Mouse (Mus musculus) heart, postnatal 0 days (tissue): Measurements from ENCODE around the gene Gm49322. TPM values are rescaled to one million over a fixed set of nuclear protein-coding genes. Genes with fewer than 3 reads are reported as not detected.

Experiments
- ATAC-seq: fragments of 200-750 bp; cut with Nextera tagmentation; 2 replicates; pipeline ENCODE4 v1.8.0; 2017; ENCODE audit warnings: low read depth, moderate number of reproducible peaks, moderate library complexity; ENCODE audit not compliant: insufficient read depth
- DNase-seq: peaks from one replicate; pipeline ENCODE4 v3.0.0-alpha.2; 2016; ENCODE audit warnings: low spot score
- H3K27ac ChIP-seq: fragments of 300-500 bp; sonication (generic); 2 replicates; pipeline ENCODE4 v1.5.1; 2014; ENCODE audit warnings: low read depth, mild to moderate bottlenecking
- H3K27me3 ChIP-seq: fragments of 300-500 bp; sonication (generic); 2 replicates; pipeline ENCODE4 v1.6.1; 2014; ENCODE audit warnings: low read length, mixed read lengths; ENCODE audit not compliant: control insufficient read depth, insufficient read depth
- H3K36me3 ChIP-seq: fragments of 300-500 bp; sonication (generic); replicated peaks from 2 replicates; pipeline ENCODE4 v1.6.1; 2014; ENCODE audit warnings: low read length, mixed read lengths; ENCODE audit not compliant: control insufficient read depth, insufficient read depth
- H3K4me1 ChIP-seq: fragments of 300-500 bp; sonication (generic); 2 replicates; pipeline ENCODE4 v1.6.1; 2014; ENCODE audit warnings: antibody characterized with exemption; ENCODE audit not compliant: control insufficient read depth, insufficient read depth
- H3K4me2 ChIP-seq: fragments of 300-500 bp; sonication (generic); 2 replicates; pipeline ENCODE4 v1.6.1; 2014; ENCODE audit warnings: low read depth, mild to moderate bottlenecking, low read length, moderate library complexity
- H3K4me3 ChIP-seq: fragments of 300-500 bp; sonication (generic); 2 replicates; pipeline ENCODE4 v1.5.1; 2014; ENCODE audit warnings: low read depth, low read length
- H3K9ac ChIP-seq: fragments of 300-500 bp; sonication (generic); replicated peaks from 2 replicates; pipeline ENCODE4 v1.6.1; 2014; ENCODE audit warnings: low read depth, low read length, mixed read lengths
- H3K9me3 ChIP-seq: fragments of 300-500 bp; sonication (generic); replicated peaks from 2 replicates; pipeline ENCODE4 v1.6.1; 2016; ENCODE audit warnings: low read length; ENCODE audit not compliant: control insufficient read depth
- CTCF ChIP-seq: IDR thresholded peaks from 2 replicates; pipeline ENCODE4 v1.5.1; 2016; ENCODE audit warnings: antibody characterized with exemption, control low read depth, low read depth
- EP300 ChIP-seq: IDR thresholded peaks from 2 replicates; pipeline ENCODE4 v1.6.1; 2016; ENCODE audit warnings: antibody characterized with exemption, low read depth
- WGBS: fragments of 180-500 bp; shearing (Covaris S2); extraction: QIAGEN DNeasy Blood & Tissue Kit; methylation state at CpG from one replicate; pipeline ENCODE4 v1.1.7; 2014; 5-methylcytosine and 5-hydroxymethylcytosine counted together
- polyA plus RNA-seq: library from polyadenylated mRNA; unstranded; fragments of >200 nt; fragmentation: Nextera tagmentation; extraction: Ambion mirVana; gene quantifications from 2 replicates; pipeline ENCODE4 v1.2.1, GENCODE M21; 2015
- total RNA-seq: library from RNA; depleted of rRNA; stranded (reverse); fragments of >200 nt; gene quantifications from 2 replicates; pipeline ENCODE4 v1.2.3, GENCODE M21; 2014; ENCODE audit warnings: low replicate concordance

Gm49322 gene
- total and polyA plus RNA-seq, 2 experiments from 2014 or later, result 0.23 to 0.38 TPM

- 54% methylated on average over 4 of the region's 4 CpGs for WGBS
- Histone ChIP-seq H3K36me3 (peaks cover 64% of the 10 kb centered on the region), H3K9me3 (no peaks in the 10 kb centered on the region), H3K4me3 (no peak overlapping the region), H3K9ac (no peak overlapping the region), H3K4me2 (no peak overlapping the region), H3K4me1 (no peaks in the 10 kb centered on the region), H3K27ac (no peak overlapping the region), H3K27me3 (no peaks in the 10 kb centered on the region)
- DNase-seq (peak; percentile 45), ATAC-seq (no peak)
- no peak for TF ChIP-seq EP300
- TF ChIP-seq CTCF, result peak; percentile 74
Measured at GRCm38 (mm10) chr10:80611024-80611423, 5.2 kb downstream of the Gm49322 start.

DNA sequence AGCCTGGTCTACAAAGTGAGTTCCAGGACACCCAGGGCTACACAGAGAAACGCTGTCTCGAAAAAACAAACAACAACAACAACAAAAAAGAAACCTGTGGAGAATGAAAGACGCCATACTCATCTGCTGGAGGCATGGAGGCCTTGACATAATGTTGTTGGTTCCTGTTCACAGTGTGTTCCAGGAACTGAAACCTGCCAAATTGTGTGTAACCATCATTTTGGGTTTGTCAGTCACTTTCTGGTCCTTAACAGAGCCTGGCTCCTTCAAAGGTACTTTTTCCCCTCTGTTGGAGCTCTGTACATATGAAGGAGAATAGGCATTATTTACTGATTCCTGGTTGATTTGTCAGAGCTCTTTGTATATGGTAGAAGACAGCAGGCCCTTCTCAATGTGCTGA, 6.1 kb downstream of the Gm49322 start:
- TF ChIP-seq CTCF (no peak), EP300 (no peak)
- no peaks in the 10 kb centered on the region for H3K9me3 ChIP-seq
- H3K36me3 ChIP-seq, result peaks cover 57% of the 10 kb centered on the region
- H3K4me2 ChIP-seq, result no peak overlapping the region
- DNase-seq, result no peak
- no peaks in the 10 kb centered on the region for H3K4me1 ChIP-seq
- H3K27me3 ChIP-seq, result no peaks in the 10 kb centered on the region
- no peak overlapping the region for H3K4me3 ChIP-seq
- H3K27ac ChIP-seq, result no peak overlapping the region
- H3K9ac ChIP-seq, result no peak overlapping the region
- no peak for ATAC-seq
- WGBS, result 94% methylated on average over 3 of the region's 3 CpGs

DNA sequence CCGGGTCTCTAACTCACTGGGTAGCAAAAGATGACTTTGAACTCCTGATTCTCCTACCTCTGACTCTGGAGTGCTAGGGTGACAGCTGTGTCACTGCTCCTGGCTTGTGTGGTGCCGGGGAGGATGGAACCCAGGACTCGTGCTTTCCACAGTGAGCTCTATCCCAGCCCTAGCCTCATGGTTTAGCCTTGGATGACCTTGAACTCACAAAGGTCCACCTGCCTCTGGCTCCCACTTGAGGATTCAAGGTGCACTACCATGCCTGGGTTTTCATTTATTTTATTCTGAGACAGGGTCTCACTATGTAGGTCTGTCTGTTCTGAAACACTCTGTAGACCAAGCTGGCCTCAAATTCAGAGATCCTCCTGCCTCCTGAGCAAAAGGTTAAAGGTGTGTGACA, 8.0 kb downstream of the Gm49322 start:
- Histone ChIP-seq H3K4me1 (peaks cover 3% of the 10 kb centered on the region; the same call in 1 of the 2 replicates), H3K9ac (no peak overlapping the region), H3K27me3 (no peaks in the 10 kb centered on the region), H3K36me3 (peaks cover 38% of the 10 kb centered on the region), H3K9me3 (no peaks in the 10 kb centered on the region), H3K27ac (no peak overlapping the region), H3K4me3 (no peak overlapping the region), H3K4me2 (no peak overlapping the region)
- DNase-seq (no peak), ATAC-seq (no peak)
- WGBS, result 78% methylated on average over 3 of the region's 3 CpGs
- TF ChIP-seq EP300, result no peak
- no peak for TF ChIP-seq CTCF

- peaks cover 33% of the 10 kb centered on the region for H3K36me3 ChIP-seq
Measured at GRCm38 (mm10) chr10:80614351-80614750, 8.5 kb downstream of the Gm49322 start.

GRCm38 (mm10) chr10:80618181-80618580, 12.4 kb downstream of the Gm49322 start:
- H3K36me3 ChIP-seq, result peaks cover 23% of the 10 kb centered on the region
- WGBS, result 30% methylated on average over 9 of the region's 9 CpGs
- H3K9ac ChIP-seq, result no peak overlapping the region
- ATAC-seq (no peak), DNase-seq (peak; percentile 50)
- peaks cover 8% of the 10 kb centered on the region; the same call in 1 of the 2 replicates for H3K4me1 ChIP-seq
- no peaks in the 10 kb centered on the region for H3K27me3 ChIP-seq
- H3K27ac ChIP-seq, result peak overlapping the region; percentile 39
- TF ChIP-seq EP300, result 0 out of 2 replicates have a peak, but pooled peaks have one; percentile 35
- TF ChIP-seq CTCF, result no peak
- H3K9me3 ChIP-seq, result no peaks in the 10 kb centered on the region
- H3K4me2 ChIP-seq, result no peak overlapping the region
- no peak overlapping the region for H3K4me3 ChIP-seq

More at GRCm38 (mm10) chr10:80614351-80614750, 8.5 kb downstream of the Gm49322 start:
- WGBS, result 85% methylated on average over 6 of the region's 6 CpGs
- Histone ChIP-seq H3K9ac (no peak overlapping the region), H3K27me3 (no peaks in the 10 kb centered on the region), H3K4me2 (no peak overlapping the region), H3K4me1 (peaks cover 3% of the 10 kb centered on the region; the same call in 1 of the 2 replicates), H3K9me3 (no peaks in the 10 kb centered on the region), H3K4me3 (no peak overlapping the region), H3K27ac (no peak overlapping the region)
- DNase-seq (no peak), ATAC-seq (no peak)
- TF ChIP-seq EP300, result no peak
- no peak for TF ChIP-seq CTCF
